Mouse (Mus musculus): ENCODE measurements around the gene Ppia. TPM values are rescaled to one million over a fixed set of nuclear protein-coding genes. Genes with fewer than 3 reads are reported as not detected.

The Ppia gene
- 1,175 TPM for total RNA-seq (2023)

DNA sequence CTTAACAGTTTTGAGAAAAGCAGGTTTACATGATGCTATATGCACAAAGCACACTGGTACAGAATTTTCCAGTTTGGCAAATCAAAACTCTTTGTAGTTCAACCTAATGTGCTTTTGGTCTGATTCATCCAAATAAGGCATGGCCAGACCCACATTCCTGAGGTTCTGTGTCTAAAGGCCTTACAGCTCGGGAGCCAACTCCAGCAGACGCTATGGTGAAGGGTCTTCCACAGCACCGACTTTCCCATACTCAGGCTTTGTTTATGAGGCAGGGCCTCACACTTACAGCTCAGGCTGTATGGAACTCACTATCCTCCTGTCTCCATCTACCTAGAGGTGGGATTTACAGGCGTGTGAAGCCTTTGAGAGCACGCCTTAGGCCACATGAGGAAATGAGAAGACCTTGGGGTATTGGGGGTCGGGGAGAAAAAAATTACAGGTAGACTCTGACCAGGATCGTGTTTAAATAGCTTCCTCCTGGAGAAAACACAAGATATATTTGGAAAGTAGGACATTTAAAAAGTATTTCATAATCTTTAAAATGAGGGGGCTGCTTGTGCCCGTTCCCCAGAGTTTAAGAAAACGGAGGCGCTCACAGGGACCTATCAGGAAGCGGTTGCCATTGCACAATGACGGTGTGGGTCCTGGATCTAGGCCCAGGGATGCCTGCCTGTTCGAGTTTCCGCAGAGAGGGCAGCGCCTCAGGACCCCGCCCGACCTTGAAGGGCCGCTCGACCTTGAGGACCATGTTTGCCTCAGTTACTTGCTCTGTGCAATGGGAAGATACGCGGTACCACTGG is at the start of gene Ppia:
Gene Ppia, plus strand, starts transcription at position 693 of the 800 bp plus-strand sequence.

GRCm38 (mm10) chr11:6388726-6389413 is 26.4 kb upstream of the Ppia start, which contains the start of gene Zmiz2:
Zmiz2 (plus strand) TSS chr11:6389074.

DNA sequence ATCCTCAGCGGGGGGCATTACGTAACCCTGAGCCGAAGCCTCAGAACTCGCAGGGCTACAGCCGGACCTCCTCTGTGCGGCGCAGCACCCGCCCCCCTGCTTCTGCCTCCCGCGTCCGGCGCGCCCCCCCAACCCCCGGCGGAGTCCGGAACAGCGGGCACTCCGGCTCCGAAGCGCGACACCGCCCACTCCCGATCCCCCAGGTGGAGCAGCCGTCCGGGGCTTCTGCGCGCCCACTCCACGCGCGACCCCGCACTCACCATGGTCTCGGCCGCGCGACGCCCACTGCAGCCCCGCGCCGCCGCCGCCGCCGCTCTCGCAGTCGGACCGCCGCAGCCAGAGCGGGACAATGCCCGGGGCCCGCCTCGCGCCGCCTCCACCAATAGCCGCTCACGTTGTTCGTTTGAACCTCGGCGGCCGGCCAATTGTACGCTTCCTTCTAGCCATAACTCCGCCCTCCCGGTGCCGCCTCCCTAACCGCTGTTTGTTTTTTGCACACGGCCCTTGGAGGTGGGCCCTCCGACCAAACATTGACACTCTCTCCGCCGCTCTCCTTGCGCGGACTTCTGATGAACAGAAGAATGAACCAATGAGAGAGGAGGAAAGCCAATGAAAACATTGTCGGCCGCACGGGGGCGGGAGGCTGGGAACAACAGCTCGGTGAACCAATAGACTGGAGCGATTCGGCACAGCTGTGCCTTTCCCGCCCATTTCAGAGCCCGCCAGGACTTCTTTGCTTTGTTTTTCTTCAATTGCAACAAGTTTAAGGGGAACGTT is 29.0 kb downstream of the Ppia start, which contains the start of gene H2afv:
Gene H2afv, minus strand, starts transcription at position 367 of the 777 bp plus-strand sequence.

Other genes with a start within 250 kb of the Ppia start
- 0.47 TPM for gene A730071L15Rik, start 215.4 kb upstream of the Ppia start, total RNA-seq (2023)
- gene Nudcd3, start 215.0 kb upstream of the Ppia start, total RNA-seq (2023): 52.6 TPM
- gene Npc1l1, start 185.3 kb upstream of the Ppia start, total RNA-seq (2023): 0.32 TPM
- gene Ddx56, start 147.7 kb upstream of the Ppia start, total RNA-seq (2023): 73.7 TPM
- gene Tmed4, start 140.6 kb upstream of the Ppia start, total RNA-seq (2023): 26.6 TPM
- 169 TPM for gene Ogdh, start 123.8 kb upstream of the Ppia start, total RNA-seq (2023)
- gene Zmiz2, start 26.4 kb upstream of the Ppia start, total RNA-seq (2023): 103 TPM
- 54.9 TPM for gene H2afv, start 29.0 kb downstream of the Ppia start, total RNA-seq (2023)
- 73.8 TPM for gene Purb, start 60.5 kb downstream of the Ppia start, total RNA-seq (2023)
- gene Myo1g, start 105.5 kb downstream of the Ppia start, total RNA-seq (2023): 161 TPM
- 300 TPM for gene Ccm2, start 131.4 kb downstream of the Ppia start, total RNA-seq (2023)
- gene Nacad, start 190.6 kb downstream of the Ppia start, total RNA-seq (2023): not detected
- gene Tbrg4, start 210.6 kb downstream of the Ppia start, total RNA-seq (2023): 138 TPM
- not detected for gene Wap, start 223.2 kb downstream of the Ppia start, total RNA-seq (2023)
- 45.9 TPM for gene Ramp3, start 243.1 kb downstream of the Ppia start, total RNA-seq (2023)

All from CD4-positive naive resting alpha-beta T cell, adult 76 days (primary cell).